Mouse (Mus musculus) hematopoietic stem cell, adult 5-6 weeks (primary cell): ENCODE data around the gene Gckr. TPM values are rescaled to one million over a fixed set of nuclear protein-coding genes. Genes with fewer than 3 reads are reported as not detected.

Experiments used
- total RNA-seq: library from RNA; stranded (forward); fragments of 172-1452, 232-1000 nt; gene quantifications from 2 replicates; pipeline ENCODE4 v1.2.3, GENCODE M21; 2017

The Gckr gene
- total RNA-seq, 1 experiment from 2014 or later = 0.65 TPM

Other genes with a start within 250 kb of the Gckr start
- gene Atraid, start 249.1 kb upstream of the Gckr start, total RNA-seq = 69.1 and 74.0 TPM in 2 replicates
- gene Slc5a6, start 248.5 kb upstream of the Gckr start, total RNA-seq = 5.1 and 6.7 TPM in 2 replicates
- gene Cad, start 242.7 kb upstream of the Gckr start, total RNA-seq = 22.2 and 33.5 TPM in 2 replicates
- not detected in 2 replicates for gene Dnajc5g, start 191.2 kb upstream of the Gckr start, total RNA-seq
- not detected in 2 replicates for gene Slc30a3, start 189.2 kb upstream of the Gckr start, total RNA-seq
- not detected in 2 replicates for gene Trim54, start 180.7 kb upstream of the Gckr start, total RNA-seq
- not detected in 2 replicates for gene Ucn, start 158.6 kb upstream of the Gckr start, total RNA-seq
- 32.1 and 51.0 TPM in 2 replicates for gene Mpv17, start 143.2 kb upstream of the Gckr start, total RNA-seq
- 1.2 TPM in 1 of 2 replicates, not detected in the other for gene Gm29609, start 117.5 kb upstream of the Gckr start, total RNA-seq
- 64.3 and 83.3 TPM in 2 replicates for gene Gtf3c2, start 117.3 kb upstream of the Gckr start, total RNA-seq
- 33.8 and 37.6 TPM in 2 replicates for gene Snx17, start 104.2 kb upstream of the Gckr start, total RNA-seq
- gene Eif2b4, start 104.0 kb upstream of the Gckr start, total RNA-seq = 11.4 and 16.0 TPM in 2 replicates
- 5.8 and 11.3 TPM in 2 replicates for gene Zfp513, start 95.1 kb upstream of the Gckr start, total RNA-seq
- 130 and 218 TPM in 2 replicates for gene Ppm1g, start 76.8 kb upstream of the Gckr start, total RNA-seq
- 112 and 130 TPM in 2 replicates for gene Nrbp1, start 56.6 kb upstream of the Gckr start, total RNA-seq
- gene Gm9970, start 56.2 kb upstream of the Gckr start, total RNA-seq = not detected in 2 replicates
- gene Krtcap3, start 45.8 kb upstream of the Gckr start, total RNA-seq = 2.3 and 8.4 TPM in 2 replicates
- 27.6 and 67.0 TPM in 2 replicates for gene Ift172, start 6.3 kb upstream of the Gckr start, total RNA-seq
- 1.6 and 2.6 TPM in 2 replicates for gene Fndc4, start 1.4 kb upstream of the Gckr start, total RNA-seq
- gene Zfp512, start 155.0 kb downstream of the Gckr start, total RNA-seq = 45.8 and 85.6 TPM in 2 replicates
- gene 4930548H24Rik, start 188.3 kb downstream of the Gckr start, total RNA-seq = 1.1 TPM in 1 of 2 replicates, not detected in the other
- gene Gpn1, start 197.3 kb downstream of the Gckr start, total RNA-seq = 26.0 and 49.4 TPM in 2 replicates
- gene Slc4a1ap, start 229.6 kb downstream of the Gckr start, total RNA-seq = 43.1 and 71.3 TPM in 2 replicates
- 26.2 and 29.2 TPM in 2 replicates for gene Supt7l, start 230.4 kb downstream of the Gckr start, total RNA-seq